Mouse (Mus musculus) testis, adult 2 months (tissue): ENCODE results near the gene Igf2bp1. TPM values are rescaled to one million over a fixed set of nuclear protein-coding genes. Genes with fewer than 3 reads are reported as not detected.
A peak's percentile ranks its signal among the peaks of the same experiment; 100 is the strongest.

ENCODE experiments used
- H3K27ac ChIP-seq: fragments of 200-500 bp; 2 replicates; pipeline ENCODE4 v1.5.1; 2012; ENCODE audit warnings: low read depth, low read length; ENCODE audit not compliant: control insufficient read depth, insufficient read depth
- H3K27me3 ChIP-seq: fragments of 200-500 bp; 2 replicates; pipeline ENCODE4 v1.6.1; 2012; ENCODE audit warnings: mild to moderate bottlenecking, low read length, moderate library complexity; ENCODE audit not compliant: control insufficient read depth, insufficient read depth
- H3K36me3 ChIP-seq: fragments of 200-500 bp; 2 replicates; pipeline ENCODE4 v1.6.1; 2012; ENCODE audit warnings: mild to moderate bottlenecking, low read length; ENCODE audit not compliant: control insufficient read depth, insufficient read depth
- H3K4me1 ChIP-seq: fragments of 200-500 bp; 2 replicates; pipeline ENCODE4 v1.6.1; 2012; ENCODE audit warnings: low read length; ENCODE audit not compliant: control insufficient read depth, insufficient read depth
- H3K4me3 ChIP-seq: fragments of 200-500 bp; 2 replicates; pipeline ENCODE4 v1.5.1; 2012; ENCODE audit warnings: low read depth, mild to moderate bottlenecking, low read length, moderate library complexity, mixed read lengths; ENCODE audit not compliant: control insufficient read depth
- CTCF ChIP-seq: fragments of 200-500 bp; IDR thresholded peaks from 2 replicates; pipeline ENCODE4 v1.5.1; 2012; ENCODE audit warnings: low read depth, mild to moderate bottlenecking, inconsistent platforms, low read length, moderate library complexity; ENCODE audit not compliant: control insufficient read depth, insufficient read depth, insufficient replicate concordance
- POLR2A ChIP-seq: fragments of 200-500 bp; IDR thresholded peaks from 2 replicates; pipeline ENCODE4 v1.6.1; 2012; ENCODE audit warnings: low read depth, mild to moderate bottlenecking, inconsistent platforms, low read length, moderate library complexity; ENCODE audit not compliant: control insufficient read depth
- polyA plus RNA-seq: library from polyadenylated mRNA; depleted of rRNA; stranded (reverse); fragments of >200 nt; gene quantifications from 2 replicates; pipeline ENCODE4 v1.2.3, GENCODE M21; 2012

Igf2bp1 gene
- polyA plus RNA-seq, 1 experiment: 6.5 TPM

DNA sequence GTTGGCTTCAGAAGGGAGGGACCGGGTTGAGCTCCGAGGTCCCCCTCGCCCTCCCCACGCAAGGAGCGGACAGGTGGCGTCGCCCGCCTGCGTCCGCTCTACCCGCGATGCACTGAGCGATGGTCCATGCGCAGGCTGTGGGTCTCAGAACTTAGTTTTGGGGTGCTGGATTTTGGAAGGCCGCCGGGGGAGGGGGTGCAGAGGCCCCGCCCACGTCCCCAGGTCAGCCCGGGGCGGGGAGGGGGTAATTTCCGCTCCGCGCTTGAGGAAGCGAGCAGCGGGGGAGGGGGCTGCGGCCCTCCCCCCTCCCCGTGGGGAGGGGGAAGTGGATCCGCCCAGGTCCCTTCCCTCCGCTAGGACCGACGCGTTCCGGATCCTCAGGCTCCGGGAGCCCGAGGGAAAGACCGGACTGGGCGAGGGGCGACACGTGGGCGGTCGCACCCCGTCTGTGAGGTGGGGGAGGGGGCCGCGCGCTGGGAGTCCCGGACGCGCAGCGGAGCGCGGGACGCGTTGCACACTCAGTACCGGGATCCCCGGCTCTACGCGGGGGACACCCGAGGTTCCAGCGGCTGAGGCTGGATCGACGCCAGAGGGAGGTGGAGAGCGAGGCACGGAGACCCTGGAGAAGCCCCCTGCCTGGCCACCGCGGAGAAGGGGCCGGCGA lies 1.2 kb upstream of the Igf2bp1 start:
- Histone ChIP-seq H3K27ac (no peak overlapping the region), H3K4me1 (peaks cover 9% of the 10 kb centered on the region), H3K4me3 (peak overlapping the region; percentile 60), H3K27me3 (peaks cover 6% of the 10 kb centered on the region), H3K36me3 (no peaks in the 10 kb centered on the region)
- TF ChIP-seq CTCF (no peak), POLR2A (no peak)

DNA sequence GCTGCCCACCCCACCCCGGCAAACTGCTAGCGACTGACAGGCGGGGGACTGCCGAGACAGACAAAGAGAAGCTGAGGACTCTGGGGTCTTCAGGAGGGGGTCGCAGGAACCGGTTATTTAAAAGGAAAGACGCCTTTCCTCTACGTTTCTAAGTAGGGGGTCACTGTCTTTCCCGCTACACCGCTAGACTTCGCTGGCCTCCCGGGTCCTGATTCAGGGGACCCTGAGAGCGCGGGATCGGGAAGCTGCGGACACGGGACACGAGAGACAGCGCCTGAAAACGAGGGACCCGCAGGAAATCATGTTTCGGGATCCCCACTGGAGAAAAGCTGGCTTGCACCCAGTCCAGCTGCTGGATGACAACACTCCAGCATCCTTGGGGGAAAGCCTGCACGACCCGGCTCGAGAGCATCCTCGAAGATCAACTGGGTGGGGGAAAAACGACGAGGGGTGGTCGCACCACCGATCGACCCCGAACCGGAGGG lies 669 bp upstream of the Igf2bp1 start:
- H3K27me3 ChIP-seq: peaks cover 6% of the 10 kb centered on the region
- H3K36me3 ChIP-seq: no peaks in the 10 kb centered on the region
- H3K27ac ChIP-seq: no peak overlapping the region
- H3K4me1 ChIP-seq: peaks cover 9% of the 10 kb centered on the region
- H3K4me3 ChIP-seq: peak overlapping the region; percentile 60
- TF ChIP-seq POLR2A: no peak
- TF ChIP-seq CTCF: no peak

- no peaks in the 10 kb centered on the region for H3K36me3 ChIP-seq
- peaks cover 9% of the 10 kb centered on the region for H3K4me1 ChIP-seq
- TF ChIP-seq POLR2A: no peak
- no peak for TF ChIP-seq CTCF
- H3K4me3 ChIP-seq: peak overlapping the region; percentile 88
- H3K27ac ChIP-seq: peak overlapping the region; percentile 45; the same call in 1 of the 2 replicates
- peaks cover 6% of the 10 kb centered on the region for H3K27me3 ChIP-seq
Measured at GRCm38 (mm10) chr11:96004793-96005402, 842 bp downstream of the Igf2bp1 start.

- no peak for TF ChIP-seq CTCF
- no peak for TF ChIP-seq POLR2A
- Histone ChIP-seq H3K4me1 (peaks cover 9% of the 10 kb centered on the region), H3K4me3 (peak overlapping the region; percentile 88), H3K27me3 (peaks cover 6% of the 10 kb centered on the region), H3K27ac (peak overlapping the region; percentile 45; the same call in 1 of the 2 replicates), H3K36me3 (no peaks in the 10 kb centered on the region)
Measured at GRCm38 (mm10) chr11:96003969-96004792, 1.6 kb downstream of the Igf2bp1 start.

GRCm38 (mm10) chr11:96003100-96003900 lies 2.4 kb downstream of the Igf2bp1 start:
- no peaks in the 10 kb centered on the region for H3K36me3 ChIP-seq
- H3K4me3 ChIP-seq: no peak overlapping the region
- no peak overlapping the region for H3K27ac ChIP-seq
- peaks cover 6% of the 10 kb centered on the region for H3K27me3 ChIP-seq
- no peak for TF ChIP-seq POLR2A
- TF ChIP-seq CTCF: no peak
- H3K4me1 ChIP-seq: peaks cover 9% of the 10 kb centered on the region

GRCm38 (mm10) chr11:95994151-95994550 lies 11.6 kb downstream of the Igf2bp1 start:
- TF ChIP-seq POLR2A (no peak), CTCF (no peak)
- H3K27me3 ChIP-seq: no peaks in the 10 kb centered on the region
- no peak overlapping the region for H3K4me3 ChIP-seq
- H3K4me1 ChIP-seq: peaks cover 7% of the 10 kb centered on the region
- H3K36me3 ChIP-seq: no peaks in the 10 kb centered on the region
- no peak overlapping the region for H3K27ac ChIP-seq
